Mouse (Mus musculus): ENCODE data around the gene Cxcl9. TPM values are rescaled to one million over a fixed set of nuclear protein-coding genes. Genes with fewer than 3 reads are reported as not detected.
"Not testable (repeated sequence)": the region's sequence is repeated elsewhere in the genome, so short reads cannot be mapped to it uniquely, and the experiment has no call there.

Gene Cxcl9
- polyA plus RNA-seq, 1 experiment from 2014 or later, result not detected

- Histone ChIP-seq H3K9me3 (no peaks in the 10 kb centered on the region), H3K4me3 (no peak overlapping the region), H3K4me1 (peaks cover under 1% of the 10 kb centered on the region; the same call in 1 of the 2 replicates), H3K27ac (replicated peaks) (no peak overlapping the region), H3K27me3 (replicated peaks; ENCODE audit: low read depth, poor library complexity, severe bottlenecking) (0 out of 2 replicates have a peak, but pooled peaks cover 5% of the 10 kb centered on the region), H3K36me3 (replicated peaks) (no peaks in the 10 kb centered on the region)
- DNase-seq (ENCODE audit: low spot score), result no peak
- 90% methylated on average over 5 of the region's 5 CpGs for WGBS
Measured at GRCm38 (mm10) chr5:92364011-92364410, 36.1 kb upstream of the Cxcl9 start.

GRCm38 (mm10) chr5:92363179-92363578 lies 35.3 kb upstream of the Cxcl9 start:
- H3K4me3 ChIP-seq, result no peak overlapping the region
- no peaks in the 10 kb centered on the region for H3K36me3 ChIP-seq (replicated peaks)
- H3K27ac ChIP-seq (replicated peaks), result no peak overlapping the region
- H3K9me3 ChIP-seq, result no peaks in the 10 kb centered on the region
- H3K27me3 ChIP-seq (replicated peaks; ENCODE audit: low read depth, poor library complexity, severe bottlenecking), result 0 out of 2 replicates have a peak, but pooled peaks cover 5% of the 10 kb centered on the region
- no peaks in the 10 kb centered on the region; the same call in 1 of the 2 replicates for H3K4me1 ChIP-seq
- 8% methylated on average over 4 of the region's 4 CpGs for WGBS
- DNase-seq (ENCODE audit: low spot score), result no peak

DNA sequence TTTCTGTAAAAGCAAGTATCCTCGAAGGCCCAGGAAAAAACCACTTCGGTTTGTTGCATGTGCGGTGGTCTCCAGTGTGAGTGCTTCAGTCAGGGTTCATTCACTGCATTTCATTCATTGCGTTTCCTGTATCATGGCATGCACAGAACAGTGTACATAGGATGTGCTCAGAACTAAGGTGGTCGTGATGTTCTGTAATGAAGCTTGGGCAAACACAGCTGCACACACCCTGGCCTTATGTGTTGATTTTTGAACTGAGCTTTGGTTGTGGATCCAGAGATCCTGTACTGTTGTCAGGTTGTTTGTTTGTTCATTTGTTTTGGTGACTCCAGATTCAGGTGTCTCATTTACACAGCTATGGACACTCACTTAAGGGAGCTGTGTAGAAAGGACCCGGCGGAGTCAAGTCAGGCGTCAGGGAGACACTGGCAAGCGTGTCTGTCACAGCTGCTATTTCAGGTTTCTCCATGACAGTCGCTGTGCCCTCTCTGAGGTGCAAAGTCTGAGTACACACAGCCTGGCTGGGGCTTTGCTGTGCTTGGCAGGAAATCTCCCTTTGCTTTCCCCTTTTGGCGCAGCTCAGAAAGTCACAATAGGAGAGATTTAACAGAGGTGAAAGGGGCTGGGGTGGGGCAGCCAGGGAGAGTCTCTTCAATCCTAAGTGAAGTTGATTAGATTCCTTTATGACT lies 31.0 kb upstream of the Cxcl9 start:
- DNase-seq (ENCODE audit: low spot score), result no peak
- H3K4me1 ChIP-seq, result no peaks in the 10 kb centered on the region
- no peak overlapping the region for H3K27ac ChIP-seq (replicated peaks)
- no peaks in the 10 kb centered on the region for H3K27me3 ChIP-seq (replicated peaks; ENCODE audit: low read depth, poor library complexity, severe bottlenecking)
- H3K9me3 ChIP-seq, result no peaks in the 10 kb centered on the region
- H3K36me3 ChIP-seq (replicated peaks), result no peaks in the 10 kb centered on the region
- no peak overlapping the region for H3K4me3 ChIP-seq
- WGBS, result 83% methylated on average over 11 of the region's 11 CpGs

GRCm38 (mm10) chr5:92358033-92358432 lies 30.2 kb upstream of the Cxcl9 start:
- WGBS, result 48% methylated on average over 12 of the region's 12 CpGs
- Histone ChIP-seq H3K4me1 (no peaks in the 10 kb centered on the region), H3K36me3 (replicated peaks) (no peaks in the 10 kb centered on the region), H3K9me3 (no peaks in the 10 kb centered on the region), H3K27ac (replicated peaks) (no peak overlapping the region), H3K27me3 (replicated peaks; ENCODE audit: low read depth, poor library complexity, severe bottlenecking) (no peaks in the 10 kb centered on the region), H3K4me3 (no peak overlapping the region)
- DNase-seq (ENCODE audit: low spot score), result peak; percentile 42

DNA sequence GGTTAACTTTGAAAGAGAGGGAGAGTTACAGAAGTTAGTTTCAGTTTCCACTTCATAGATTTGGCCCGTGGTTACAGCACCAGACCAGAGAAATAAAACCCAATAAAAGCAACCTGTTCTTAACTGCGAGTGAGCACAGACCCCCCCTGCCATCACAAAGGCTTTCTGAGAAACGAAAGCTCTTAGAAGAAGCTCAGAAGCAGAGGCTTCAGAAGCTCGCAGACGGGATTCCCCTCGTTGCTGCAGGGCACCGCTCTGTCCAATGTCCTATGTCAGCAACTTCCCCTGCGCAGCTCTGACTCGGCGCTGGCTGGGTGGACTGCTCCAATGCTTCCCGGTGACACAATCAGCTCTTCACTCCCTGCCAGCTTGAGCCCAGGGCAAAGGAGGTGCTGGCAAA lies 25.6 kb upstream of the Cxcl9 start:
- Histone ChIP-seq H3K36me3 (replicated peaks) (no peaks in the 10 kb centered on the region), H3K4me3 (peak overlapping the region; percentile 5; the same call in 1 of the 2 replicates), H3K27ac (replicated peaks) (no peak overlapping the region), H3K27me3 (replicated peaks; ENCODE audit: low read depth, poor library complexity, severe bottlenecking) (peaks cover 7% of the 10 kb centered on the region), H3K4me1 (peaks cover 4% of the 10 kb centered on the region), H3K9me3 (no peaks in the 10 kb centered on the region)
- WGBS, result 46% methylated on average over 11 of the region's 11 CpGs
- no peak for DNase-seq (ENCODE audit: low spot score)

DNA sequence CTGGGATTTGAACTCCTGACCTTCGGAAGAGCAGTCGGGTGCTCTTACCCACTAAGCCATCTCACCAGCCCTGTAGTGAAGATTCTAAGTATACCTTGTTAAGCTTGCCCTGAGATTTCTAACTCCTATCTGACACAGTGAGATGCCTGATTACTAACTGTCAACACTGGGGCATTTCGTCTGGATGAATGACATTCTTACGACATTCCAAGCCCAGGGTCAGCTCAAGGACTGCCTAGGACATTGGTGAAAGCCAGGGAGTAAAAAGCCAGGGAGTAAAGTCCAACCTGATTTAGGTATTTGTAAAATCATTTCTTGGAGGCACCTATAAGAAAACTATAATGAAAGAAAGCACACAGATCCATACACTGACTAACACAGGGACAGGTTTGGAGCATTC lies 24.8 kb upstream of the Cxcl9 start:
- WGBS, result 66% methylated on average over 4 of the region's 4 CpGs
- H3K27ac ChIP-seq (replicated peaks); H3K4me3 ChIP-seq; DNase-seq (ENCODE audit: low spot score); H3K9me3 ChIP-seq; H3K36me3 ChIP-seq (replicated peaks): not testable (repeated sequence)
- Histone ChIP-seq H3K4me1 (peaks cover 11% of the 10 kb centered on the region), H3K27me3 (replicated peaks; ENCODE audit: low read depth, poor library complexity, severe bottlenecking) (peaks cover 15% of the 10 kb centered on the region)

- Histone ChIP-seq H3K4me3 (no peak overlapping the region), H3K9me3 (no peaks in the 10 kb centered on the region), H3K27me3 (replicated peaks; ENCODE audit: low read depth, poor library complexity, severe bottlenecking) (peaks cover 25% of the 10 kb centered on the region), H3K27ac (replicated peaks) (no peak overlapping the region), H3K4me1 (peaks cover 11% of the 10 kb centered on the region), H3K36me3 (replicated peaks) (no peaks in the 10 kb centered on the region)
- WGBS, result 83% methylated on average over 7 of the region's 7 CpGs
- DNase-seq (ENCODE audit: low spot score), result no peak
Measured at GRCm38 (mm10) chr5:92349731-92350130, 21.9 kb upstream of the Cxcl9 start.

DNA sequence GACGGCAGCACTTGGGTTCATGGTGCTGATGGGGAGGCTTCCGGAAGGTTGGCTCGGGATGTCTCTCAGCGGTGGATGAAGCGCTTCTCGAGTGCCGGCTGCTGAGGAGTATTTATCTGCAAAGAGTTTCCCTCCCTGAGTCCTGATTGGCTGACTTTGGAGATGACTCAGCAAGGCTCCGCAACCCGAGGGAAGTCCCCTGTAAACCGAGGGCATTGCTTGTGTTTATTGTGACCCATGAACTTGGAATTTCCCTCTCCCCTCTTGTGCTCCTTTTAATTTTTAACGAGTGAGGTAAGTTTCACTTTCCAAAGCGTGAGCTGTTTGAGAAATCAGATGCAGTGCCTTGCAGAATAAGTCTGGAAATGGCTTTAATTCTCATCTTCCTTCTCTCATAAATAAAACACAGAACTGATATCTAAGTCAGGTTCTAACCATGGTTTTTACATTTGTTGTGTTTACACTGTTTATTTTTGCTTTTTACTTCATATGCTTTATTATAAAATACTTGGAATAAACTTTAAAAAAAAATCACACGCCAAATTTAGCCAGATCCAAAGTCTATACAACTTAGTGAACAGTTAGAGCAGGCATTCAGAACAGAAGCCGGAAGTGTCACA lies 21.0 kb upstream of the Cxcl9 start, which contains the start of gene Cxcl10:
Gene Cxcl10, minus strand, starts transcription at position 96 of the 620 bp plus-strand sequence.
- H3K9me3 ChIP-seq, result no peaks in the 10 kb centered on the region
- H3K4me1 ChIP-seq, result peaks cover 11% of the 10 kb centered on the region
- peaks cover 25% of the 10 kb centered on the region for H3K27me3 ChIP-seq (replicated peaks; ENCODE audit: low read depth, poor library complexity, severe bottlenecking)
- H3K27ac ChIP-seq (replicated peaks), result no peak within 1 kb of the TSS
- H3K4me3 ChIP-seq, result peak within 1 kb of the TSS; percentile 30
- WGBS, result 28% methylated on average over 14 of the region's 14 CpGs
- no peaks in the 10 kb centered on the region for H3K36me3 ChIP-seq (replicated peaks)
- peak; percentile 49 for DNase-seq (ENCODE audit: low spot score)

GRCm38 (mm10) chr5:92345006-92345405 lies 17.1 kb upstream of the Cxcl9 start:
- no peak overlapping the region for H3K27ac ChIP-seq (replicated peaks)
- H3K4me3 ChIP-seq, result no peak overlapping the region
- WGBS, result 86% methylated on average over 8 of the region's 8 CpGs
- no peaks in the 10 kb centered on the region for H3K36me3 ChIP-seq (replicated peaks)
- H3K27me3 ChIP-seq (replicated peaks; ENCODE audit: low read depth, poor library complexity, severe bottlenecking), result peaks cover 25% of the 10 kb centered on the region
- no peaks in the 10 kb centered on the region for H3K9me3 ChIP-seq
- peaks cover 11% of the 10 kb centered on the region for H3K4me1 ChIP-seq
- no peak for DNase-seq (ENCODE audit: low spot score)

GRCm38 (mm10) chr5:92340606-92341005 lies 12.7 kb upstream of the Cxcl9 start:
- H3K4me1 ChIP-seq, result no peaks in the 10 kb centered on the region
- no peaks in the 10 kb centered on the region for H3K36me3 ChIP-seq (replicated peaks)
- DNase-seq (ENCODE audit: low spot score), result no peak
- WGBS, result 76% methylated on average over 4 of the region's 4 CpGs
- H3K27me3 ChIP-seq (replicated peaks; ENCODE audit: low read depth, poor library complexity, severe bottlenecking), result no peaks in the 10 kb centered on the region
- no peak overlapping the region for H3K4me3 ChIP-seq
- no peak overlapping the region for H3K27ac ChIP-seq (replicated peaks)
- no peaks in the 10 kb centered on the region for H3K9me3 ChIP-seq

GRCm38 (mm10) chr5:92336743-92337142 lies 8.9 kb upstream of the Cxcl9 start:
- H3K27me3 ChIP-seq (replicated peaks; ENCODE audit: low read depth, poor library complexity, severe bottlenecking), result no peaks in the 10 kb centered on the region
- H3K4me1 ChIP-seq, result no peaks in the 10 kb centered on the region
- H3K27ac ChIP-seq (replicated peaks), result no peak overlapping the region
- no peak overlapping the region for H3K4me3 ChIP-seq
- no peaks in the 10 kb centered on the region for H3K36me3 ChIP-seq (replicated peaks)
- H3K9me3 ChIP-seq, result no peaks in the 10 kb centered on the region
- no peak for DNase-seq (ENCODE audit: low spot score)
- WGBS, result 84% methylated on average over 3 of the region's 3 CpGs

GRCm38 (mm10) chr5:92332359-92332840 lies 4.5 kb upstream of the Cxcl9 start:
- DNase-seq (ENCODE audit: low spot score), result no peak
- H3K4me1 ChIP-seq, result no peaks in the 10 kb centered on the region
- no peak overlapping the region for H3K27ac ChIP-seq (replicated peaks)
- no peaks in the 10 kb centered on the region for H3K9me3 ChIP-seq
- WGBS, result 87% methylated on average over 9 of the region's 9 CpGs
- H3K27me3 ChIP-seq (replicated peaks; ENCODE audit: low read depth, poor library complexity, severe bottlenecking), result no peaks in the 10 kb centered on the region
- no peak overlapping the region for H3K4me3 ChIP-seq
- no peaks in the 10 kb centered on the region for H3K36me3 ChIP-seq (replicated peaks)

Data from embryonic facial prominence, embryonic 10.5 days (tissue).